Mouse (Mus musculus): ENCODE measurements around the gene Tescl. TPM values are rescaled to one million over a fixed set of nuclear protein-coding genes. Genes with fewer than 3 reads are reported as not detected.

Tescl gene
- total and polyA plus RNA-seq, 3 experiments: not detected

GRCm38 (mm10) chr7:24291387-24292090, 42.2 kb downstream of the Tescl start:
- TF ChIP-seq ZMIZ1 (IDR thresholded peaks at IDR 0.05; ENCODE audit: low read depth, low read length) (no peak), MXI1 (IDR thresholded peaks at IDR 0.05; ENCODE audit: low read depth, low read length) (no peak), MAZ (IDR thresholded peaks at IDR 0.05; ENCODE audit: low read depth, low read length) (no peak), ZC3H11A (IDR thresholded peaks at IDR 0.05; ENCODE audit: low read depth, low read length) (no peak), RAD21 (IDR thresholded peaks at IDR 0.05; ENCODE audit: low read depth, low read length) (no peak), CTCF (IDR thresholded peaks at IDR 0.05 in 2 of 3, conservative IDR thresholded peaks at IDR 0.05 in 1 of 3; ENCODE audit: control insufficient read depth in 1 of 3, insufficient read depth in 1 of 3, low read depth in 2 of 3, low read length in 3 of 3, poor library complexity in 1 of 3, severe bottlenecking in 1 of 3) (no peak), MAX (IDR thresholded peaks at IDR 0.05; ENCODE audit: low read length) (no peak), ETS1 (IDR thresholded peaks at IDR 0.05; ENCODE audit: low read depth, low read length) (no peak), SIN3A (IDR thresholded peaks at IDR 0.05; ENCODE audit: low read length) (no peak), TBP (IDR thresholded peaks at IDR 0.05; ENCODE audit: low read depth, low read length) (no peak), HCFC1 (IDR thresholded peaks at IDR 0.05; ENCODE audit: low read depth, low read length) (no peak), CHD2 (IDR thresholded peaks at IDR 0.05; ENCODE audit: low read length) (no peak), BHLHE40 (IDR thresholded peaks at IDR 0.05; ENCODE audit: borderline replicate concordance, low read depth, low read length) (no peak), RCOR1 (IDR thresholded peaks at IDR 0.05; ENCODE audit: low read depth, low read length) (no peak), ELF1 (IDR thresholded peaks at IDR 0.05; ENCODE audit: low read depth, low read length) (no peak), MAFK (IDR thresholded peaks at IDR 0.05; ENCODE audit: borderline replicate concordance, low read depth, low read length) (no peak), NELFE (IDR thresholded peaks at IDR 0.05; ENCODE audit: low read depth, low read length) (no peak)
- Histone ChIP-seq H3K27me3 (ENCODE audit: control insufficient read depth in 1 of 2, insufficient read depth in 2 of 2, low read length in 2 of 2) (no peaks in the 10 kb centered on the region), H3K36me3 (ENCODE audit: control insufficient read depth in 1 of 2, insufficient read depth in 2 of 2, low read length in 2 of 2) (no peaks in the 10 kb centered on the region; a peak in 1 of 4 replicates), H3K27ac (ENCODE audit: control insufficient read depth, low read depth, low read length) (no peak overlapping the region), H3K4me3 (ENCODE audit: control insufficient read depth in 1 of 2, insufficient read depth in 1 of 2, low read depth in 2 of 2, low read length in 2 of 2) (no peak overlapping the region), H3K9ac (ENCODE audit: control insufficient read depth, low read depth, low read length, poor library complexity, severe bottlenecking) (no peak overlapping the region), H3K79me2 (ENCODE audit: control insufficient read depth, insufficient read depth, low read length, poor library complexity) (no peaks in the 10 kb centered on the region), H3K9me3 (replicated peaks; ENCODE audit: insufficient read depth, low read length) (no peaks in the 10 kb centered on the region), H3K4me1 (ENCODE audit: control insufficient read depth in 1 of 2, insufficient read depth in 2 of 2, low read length in 2 of 2) (no peaks in the 10 kb centered on the region)
- DNase-seq (ENCODE audit: low read depth, low spot score): no peak

- DNase-seq (ENCODE audit: low read depth, low spot score): no peak
- TF ChIP-seq CHD1 (IDR thresholded peaks at IDR 0.05; ENCODE audit: low read depth, low read length) (no peak), MYC (IDR thresholded peaks at IDR 0.05; ENCODE audit: low read depth, low read length) (no peak), POLR2AphosphoS5 (IDR thresholded peaks at IDR 0.05; ENCODE audit: borderline replicate concordance, low read depth, low read length) (peak; percentile 92; the same call in 1 of the 2 replicates), CHD2 (IDR thresholded peaks at IDR 0.05; ENCODE audit: low read length) (no peak), ZKSCAN1 (IDR thresholded peaks at IDR 0.05; ENCODE audit: low read depth, low read length) (no peak)
- Histone ChIP-seq H3K27ac (ENCODE audit: control insufficient read depth, low read depth, low read length) (no peak overlapping the region), H3K79me2 (ENCODE audit: control insufficient read depth, insufficient read depth, low read length, poor library complexity) (no peaks in the 10 kb centered on the region), H3K36me3 (ENCODE audit: control insufficient read depth in 1 of 2, insufficient read depth in 2 of 2, low read length in 2 of 2) (no peaks in the 10 kb centered on the region; a peak in 1 of 4 replicates), H3K4me1 (ENCODE audit: control insufficient read depth in 1 of 2, insufficient read depth in 2 of 2, low read length in 2 of 2) (no peaks in the 10 kb centered on the region), H3K9me3 (replicated peaks; ENCODE audit: insufficient read depth, low read length) (no peaks in the 10 kb centered on the region), H3K27me3 (ENCODE audit: control insufficient read depth in 1 of 2, insufficient read depth in 2 of 2, low read length in 2 of 2) (no peaks in the 10 kb centered on the region), H3K4me3 (ENCODE audit: control insufficient read depth in 1 of 2, insufficient read depth in 1 of 2, low read depth in 2 of 2, low read length in 2 of 2) (no peak overlapping the region), H3K9ac (ENCODE audit: control insufficient read depth, low read depth, low read length, poor library complexity, severe bottlenecking) (no peak overlapping the region)
Observed at GRCm38 (mm10) chr7:24290106-24290693, 43.5 kb downstream of the Tescl start.

Data from MEL (cell line).